ENCODE assay signal across 8 mouse cellular contexts in genomic region chr2:170411490-170412168, GRCm38 (mm10). TPM values are rescaled to one million over a fixed set of nuclear protein-coding genes. Genes with fewer than 3 reads are reported as not detected.
DNase-seq lines count a peak whose midpoint lies in the region; ATAC-seq and TF ChIP-seq lines count a peak whose summit lies in the region.
"Had no signal": no experiment of that assay in that cellular context is flagged by ENCODE, and none has a peak within 500 bp of the region (broad histone marks: within the 10 kb centered on the region; RNA-seq: fewer than 3 reads in every experiment).

No protein-coding gene starts in this region.

- ATAC-seq in lung, embryonic 15.5 days (ENCODE audit: borderline replicate concordance, extremely low read depth, low FRiP score, low TSS enrichment), result peak; percentile 44; the same call in 1 of the 2 replicates
- ATAC-seq in forebrain, embryonic 12.5 days (ENCODE audit: low FRiP score), result 0 out of 2 replicates have a peak, but pooled peaks have one; percentile 41
- ATAC-seq in limb, embryonic 15.5 days (ENCODE audit: insufficient number of reproducible peaks, low FRiP score, low TSS enrichment, low read depth), result no peak
- no peak for ATAC-seq in stomach, postnatal 0 days (ENCODE audit: low FRiP score, low TSS enrichment)

- H3K4me2 ChIP-seq in lung, embryonic 15.5 days, result peak overlapping the region; percentile 43
- H3K4me2 ChIP-seq in forebrain, embryonic 12.5 days, result peak overlapping the region; percentile 47
- peak overlapping the region; percentile 34 for H3K4me2 ChIP-seq in limb, embryonic 15.5 days
- no peak overlapping the region for H3K4me2 ChIP-seq in stomach, postnatal 0 days (replicated peaks; ENCODE audit: low read depth)

- no peak overlapping the region for H3K27ac ChIP-seq in lung, embryonic 15.5 days
- no peak overlapping the region for H3K27ac ChIP-seq in forebrain, embryonic 12.5 days
- H3K27ac ChIP-seq in limb, embryonic 15.5 days, result no peak overlapping the region
- no peak overlapping the region for H3K27ac ChIP-seq in stomach, postnatal 0 days (replicated peaks)

- peaks cover 14% of the 10 kb centered on the region; the same call in 1 of the 2 replicates for H3K4me1 ChIP-seq in lung, embryonic 15.5 days
- peaks cover 17% of the 10 kb centered on the region for H3K4me1 ChIP-seq in forebrain, embryonic 12.5 days
- H3K4me1 ChIP-seq in limb, embryonic 15.5 days, result peaks cover 7% of the 10 kb centered on the region
- H3K4me1 ChIP-seq in stomach, postnatal 0 days (replicated peaks; ENCODE audit: control insufficient read depth, insufficient read depth), result no peaks in the 10 kb centered on the region; the same call in 1 of the 2 replicates

- H3K27me3 ChIP-seq in lung, embryonic 15.5 days, result peaks cover 38% of the 10 kb centered on the region
- H3K27me3 ChIP-seq in forebrain, embryonic 12.5 days, result peaks cover 37% of the 10 kb centered on the region
- peaks cover 35% of the 10 kb centered on the region for H3K27me3 ChIP-seq in limb, embryonic 15.5 days
- no peaks in the 10 kb centered on the region for H3K27me3 ChIP-seq in stomach, postnatal 0 days (ENCODE audit: control insufficient read depth, insufficient read depth, low read length)

- intact Hi-C loops in left cerebral cortex, postnatal 4 days (cut with DNase I), result no loop called here

- TF ChIP-seq CTCF in stomach, postnatal 0 days (IDR thresholded peaks at IDR 0.05; ENCODE audit: low read depth), result peak; percentile 42

- H3K9me3 ChIP-seq in lung, embryonic 15.5 days, result no peaks in the 10 kb centered on the region
- H3K9me3 ChIP-seq in forebrain, embryonic 12.5 days, result no peaks in the 10 kb centered on the region
- no peaks in the 10 kb centered on the region for H3K9me3 ChIP-seq in limb, embryonic 15.5 days
- no peaks in the 10 kb centered on the region for H3K9me3 ChIP-seq in stomach, postnatal 0 days (ENCODE audit: control insufficient read depth, low read length)

- no peaks in the 10 kb centered on the region for H3K36me3 ChIP-seq in lung, embryonic 15.5 days
- no peaks in the 10 kb centered on the region for H3K36me3 ChIP-seq in forebrain, embryonic 12.5 days (replicated peaks)
- H3K36me3 ChIP-seq in limb, embryonic 15.5 days, result no peaks in the 10 kb centered on the region
- H3K36me3 ChIP-seq in stomach, postnatal 0 days (ENCODE audit: control insufficient read depth, insufficient read depth, low read length), result no peaks in the 10 kb centered on the region

- no peak overlapping the region for H3K9ac ChIP-seq in lung, embryonic 15.5 days
- H3K9ac ChIP-seq in forebrain, embryonic 12.5 days, result 0 out of 2 replicates have a peak overlapping the region, but pooled peaks have one; percentile 29
- H3K9ac ChIP-seq in limb, embryonic 15.5 days, result no peak overlapping the region
- H3K9ac ChIP-seq in stomach, postnatal 0 days (ENCODE audit: low read length), result no peak overlapping the region

- DNase-seq in lung, postnatal 14 days, result no peak
- DNase-seq in stomach, postnatal 0 days (ENCODE audit: low spot score), result no peak
- DNase-seq in left cerebral cortex, postnatal 4 days, result no peak
- DNase-seq in MN1 (ENCODE audit: low spot score), result no peak
- DNase-seq: kidney, postnatal 14 days had no signal

- no peak for TF ChIP-seq EP300 in stomach, postnatal 0 days (optimal IDR thresholded peaks at IDR 0.05)

- H3K4me3 ChIP-seq in lung, embryonic 15.5 days, result 0 out of 2 replicates have a peak overlapping the region, but pooled peaks have one; percentile 1
- peak overlapping the region; percentile 24 for H3K4me3 ChIP-seq in forebrain, embryonic 12.5 days (replicated peaks)
- H3K4me3 ChIP-seq in limb, embryonic 15.5 days, result peak overlapping the region; percentile 17
- no peak overlapping the region for H3K4me3 ChIP-seq in stomach, postnatal 0 days (ENCODE audit: low read depth, low read length)

- 2% methylated on average over 13 of the region's 13 CpGs for WGBS in lung, embryonic 15.5 days
- WGBS in forebrain, embryonic 12.5 days, result 22% methylated on average over 13 of the region's 13 CpGs
- 5% methylated on average over 13 of the region's 13 CpGs for WGBS in limb, embryonic 15.5 days
- 8% methylated on average over 13 of the region's 13 CpGs for WGBS in stomach, postnatal 0 days

RNA-seq across cellular contexts. Expression of gene Bcas1, which starts 16.0 kb away (rescaled TPM):
- polyA plus RNA-seq in lung, embryonic 15.5 days (2015; fragmentation: Nextera tagmentation; extraction: Ambion mirVana), result 1.9 and 2.6 TPM in 2 replicates
- 1.00 and 1.3 TPM in 2 replicates for polyA plus RNA-seq in forebrain, embryonic 12.5 days (2016; fragmentation: Nextera tagmentation; extraction: Ambion mirVana)
- 0.72 and 1.1 TPM in 2 replicates for polyA plus RNA-seq in limb, embryonic 15.5 days (2015; fragmentation: Nextera tagmentation; extraction: Ambion mirVana)
- 33.0 and 34.7 TPM in 2 replicates for polyA plus RNA-seq in stomach, postnatal 0 days (2015; fragmentation: Nextera tagmentation; extraction: Ambion mirVana)
- 10 to 100 TPM; 10.9 to 13.6 TPM for total RNA-seq in left cerebral cortex, postnatal 4 days (2021)

Comparison
In these comparisons a context has a peak if more than half of its experiments do, and no peak if none do; other contexts are left out.
1. ATAC-seq: peak in lung, embryonic 15.5 days (single experiment) and forebrain, embryonic 12.5 days (single experiment); none in limb, embryonic 15.5 days (single experiment) and stomach, postnatal 0 days (single experiment).